Mouse (Mus musculus) embryonic fibroblast, embryonic 13.5 days (primary cell): ENCODE results near the gene Klf13.

Experiments
- CTCF ChIP-seq: IDR thresholded peaks from 2 replicates; pipeline ENCODE4 v1.5.1; 2011; ENCODE audit warnings: mild to moderate bottlenecking, control low read depth, low read length, moderate library complexity, borderline replicate concordance; ENCODE audit not compliant: insufficient read depth
- POLR2A ChIP-seq: IDR thresholded peaks from 2 replicates; pipeline ENCODE4 v1.6.1; 2011; ENCODE audit warnings: low read depth, mild to moderate bottlenecking, control low read depth, low read length, moderate library complexity

DNA sequence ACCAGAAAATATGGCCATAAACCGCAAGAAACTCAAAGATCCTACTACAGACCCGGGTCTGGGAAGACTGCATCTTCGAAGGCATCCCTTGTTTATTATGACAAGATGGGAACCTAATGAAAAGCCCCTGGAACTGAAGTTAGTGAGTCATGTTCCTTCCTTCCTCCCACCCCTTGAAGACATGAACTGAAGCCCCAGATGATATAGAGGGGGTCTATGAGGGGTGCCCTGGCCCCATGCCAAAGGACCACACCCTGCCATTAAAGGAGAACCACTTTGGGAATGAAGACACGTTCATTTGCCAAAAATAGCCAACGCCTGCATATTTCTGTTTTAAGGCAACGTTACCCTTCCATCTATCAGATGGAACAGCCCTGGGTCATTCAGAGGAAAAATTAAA lies 50.0 kb downstream of the Klf13 start:
- TF ChIP-seq POLR2A (no peak), CTCF (no peak)
